Mouse (Mus musculus) adrenal gland, adult 18-20 months (tissue): ENCODE measurements around the gene Fam57b. TPM values are rescaled to one million over a fixed set of nuclear protein-coding genes. Genes with fewer than 3 reads are reported as not detected.
A peak's percentile ranks its signal among the peaks of the same experiment; 100 is the strongest.

Source experiments
- DNase-seq, 2 experiments: peaks; one replicate each; pipeline ENCODE4 v3.0.0; 2021 to 2022; ENCODE audit warnings: low spot score in 2 of 2
- total RNA-seq, 2 experiments: library from RNA; stranded (reverse); gene quantifications; 1 replicate in 1 of 2; 2 replicates in 1 of 2; pipeline ENCODE4 v1.2.3; 2021

The Fam57b gene
- total RNA-seq, 2 experiments from 2014 or later: 17.1 to 63.4 TPM

DNA sequence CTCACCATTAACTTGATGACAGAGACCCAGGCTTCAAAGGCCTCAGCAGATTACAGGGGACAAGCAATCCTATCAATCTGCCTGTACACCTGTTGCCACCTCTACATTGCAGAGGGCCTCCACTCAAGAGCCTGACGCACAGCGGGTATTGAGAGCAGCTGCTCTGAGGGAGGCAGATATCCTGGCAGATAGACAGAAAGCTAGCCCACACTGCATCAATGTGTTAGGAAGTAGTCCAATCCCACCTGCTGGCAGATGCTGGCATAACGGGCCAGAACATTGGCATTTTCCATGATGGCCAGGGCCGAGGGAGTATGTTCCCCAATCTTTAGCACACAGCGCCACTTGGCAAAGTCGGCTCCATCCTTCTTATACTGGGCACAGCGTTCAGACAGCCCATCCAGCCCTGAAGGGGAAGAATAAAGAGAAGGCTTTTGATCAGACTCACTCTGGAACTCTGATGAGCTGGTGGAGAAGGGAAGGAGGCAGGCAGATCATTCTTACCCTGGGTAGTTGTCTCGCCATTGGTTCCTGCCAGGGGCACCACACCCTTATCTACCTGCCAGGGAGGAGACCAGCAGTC lies 1.0 kb upstream of the Fam57b start:
- no peak for DNase-seq

DNA sequence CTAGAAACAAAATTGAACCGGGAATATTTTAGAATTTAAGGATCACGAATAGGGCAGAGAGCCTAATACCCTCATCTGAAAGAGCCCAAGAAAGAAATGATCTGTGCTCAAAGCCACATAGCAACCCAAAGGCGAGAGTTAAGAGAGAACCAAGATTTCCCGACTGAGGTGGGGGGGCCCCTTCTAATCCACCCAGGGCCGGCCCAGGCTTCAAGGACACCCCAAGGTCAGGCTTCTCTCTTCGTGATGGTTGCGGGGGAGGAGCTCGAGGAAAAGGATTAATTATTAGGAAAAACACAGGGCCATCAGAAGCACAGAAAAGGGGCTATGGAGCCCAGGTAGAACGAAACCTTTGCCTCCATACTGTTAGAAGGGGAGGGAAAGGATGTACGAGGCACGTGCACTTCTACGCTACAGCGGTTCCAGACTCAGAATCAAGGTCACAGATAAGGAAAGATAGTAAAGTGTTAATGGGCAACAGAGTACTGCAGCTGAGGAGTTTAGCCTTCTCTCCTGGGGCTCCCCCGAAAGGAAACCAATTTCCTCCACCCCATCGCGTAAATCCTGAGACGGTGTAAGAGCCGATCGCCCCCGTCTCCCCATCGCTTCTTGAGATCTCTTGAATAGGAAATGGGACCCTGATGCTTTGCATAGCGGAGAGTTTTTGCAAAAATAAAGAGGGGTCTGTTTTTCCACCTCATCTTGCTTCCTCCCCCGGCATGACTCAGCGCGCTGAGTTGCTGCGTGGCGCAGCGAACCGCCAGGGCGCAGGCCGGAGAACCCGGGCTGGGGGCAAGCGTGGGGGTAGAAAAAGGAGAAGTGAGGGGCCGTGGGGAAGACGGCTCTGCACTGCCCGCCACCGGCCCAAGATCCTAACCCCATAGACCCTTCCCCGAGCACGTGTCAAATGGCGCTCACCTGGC lies 920 bp downstream of the Fam57b start:
- no peak for DNase-seq

DNA sequence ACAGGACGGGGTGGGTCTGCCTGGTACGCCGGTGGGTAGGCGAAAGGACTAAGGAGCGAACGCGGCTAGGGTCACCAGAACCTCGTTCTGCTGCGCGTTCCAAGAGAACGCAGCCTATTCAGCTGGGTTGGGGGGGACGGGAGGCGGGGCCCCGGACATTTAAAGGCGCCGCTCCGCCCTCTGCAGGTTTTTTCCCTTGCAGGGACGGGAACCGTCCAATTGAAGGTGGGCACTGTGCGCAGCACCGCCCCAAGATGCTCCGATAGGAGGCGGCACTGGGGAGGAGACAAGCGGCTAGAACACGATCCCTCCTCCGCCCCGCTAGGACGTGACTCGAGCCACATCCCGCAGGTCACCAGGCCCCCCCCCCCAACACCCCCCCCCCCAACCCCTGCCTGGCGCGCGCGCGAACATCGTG lies 1.6 kb downstream of the Fam57b start:
- DNase-seq: peak; percentile 91 to 92

DNA sequence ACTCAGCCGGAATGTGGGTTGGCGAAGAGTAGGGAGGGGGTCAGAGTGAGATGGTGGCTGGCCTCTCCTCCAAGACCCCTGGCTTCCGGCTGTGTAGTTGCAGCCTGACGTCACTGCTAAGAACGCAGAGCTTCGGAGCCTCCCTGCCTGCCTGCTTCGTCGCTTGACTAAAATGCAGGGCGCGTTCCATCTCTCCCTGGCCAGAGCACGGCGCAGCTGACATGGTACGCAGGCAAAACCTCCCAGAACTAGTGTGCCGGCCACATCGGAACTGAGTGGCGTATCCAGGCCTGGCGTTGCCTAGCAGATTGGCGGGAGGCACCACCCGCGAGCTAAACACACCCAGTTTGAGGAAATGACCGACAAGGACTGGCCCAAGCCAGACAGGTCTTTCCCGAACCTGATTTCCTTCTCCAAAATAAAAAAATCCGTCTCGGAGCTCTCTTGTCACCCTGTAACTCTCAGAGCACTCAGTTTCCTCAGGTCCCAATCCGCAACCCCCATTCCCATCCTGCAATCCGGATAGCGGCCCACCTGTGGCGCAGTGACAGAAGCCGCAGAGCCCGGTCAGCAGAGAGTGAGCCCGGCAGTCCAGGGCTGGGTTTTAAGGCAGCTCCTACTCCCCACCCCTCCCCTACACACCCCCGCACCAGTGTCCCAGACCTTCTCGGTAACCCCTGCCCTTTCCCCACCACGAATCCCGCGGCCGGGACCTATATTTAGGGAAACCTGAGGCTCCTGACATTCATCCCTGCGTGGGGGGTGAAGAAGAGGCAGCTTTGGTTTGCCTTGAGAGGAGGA lies 2.2 kb downstream of the Fam57b start:
- DNase-seq: peak; percentile 64 to 71

DNA sequence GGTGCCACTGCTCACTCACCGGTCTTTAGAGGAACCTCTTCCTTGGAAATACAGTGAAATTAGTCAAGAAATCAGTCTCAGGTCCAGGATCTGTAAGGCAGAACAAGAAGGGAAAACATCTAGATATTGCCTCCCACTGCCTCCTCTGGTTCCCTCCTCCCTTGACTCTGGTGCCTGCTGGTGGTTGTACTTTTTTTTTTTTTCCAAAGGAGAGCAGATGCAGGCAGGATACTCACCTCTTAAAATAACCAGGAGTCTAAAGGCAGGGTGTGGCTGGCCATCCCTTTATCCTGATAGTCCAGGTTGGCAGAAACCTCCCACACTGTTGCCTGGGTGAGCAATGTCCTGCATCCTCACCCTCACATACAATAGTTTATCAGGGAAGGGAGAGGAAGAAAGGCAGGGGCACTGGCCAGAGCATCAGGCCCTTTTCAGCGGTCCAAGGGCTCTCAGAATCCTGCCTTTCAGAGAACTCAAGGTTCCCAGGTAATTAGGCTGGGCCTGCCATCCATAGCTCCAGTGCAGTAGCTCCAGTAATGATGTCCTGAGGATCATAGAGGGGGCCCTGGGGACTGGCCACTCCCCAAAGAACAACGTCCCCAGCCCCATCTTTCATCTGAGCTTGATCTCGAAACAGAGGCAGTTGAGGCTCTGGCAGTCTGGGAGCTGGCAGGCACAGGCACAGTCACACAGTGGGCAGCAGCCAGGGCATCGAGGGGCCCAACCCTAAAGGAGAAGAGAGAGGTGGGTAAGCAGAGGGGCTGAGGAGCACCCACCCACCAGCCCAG lies 3.0 kb downstream of the Fam57b start:
- DNase-seq: no peak

DNA sequence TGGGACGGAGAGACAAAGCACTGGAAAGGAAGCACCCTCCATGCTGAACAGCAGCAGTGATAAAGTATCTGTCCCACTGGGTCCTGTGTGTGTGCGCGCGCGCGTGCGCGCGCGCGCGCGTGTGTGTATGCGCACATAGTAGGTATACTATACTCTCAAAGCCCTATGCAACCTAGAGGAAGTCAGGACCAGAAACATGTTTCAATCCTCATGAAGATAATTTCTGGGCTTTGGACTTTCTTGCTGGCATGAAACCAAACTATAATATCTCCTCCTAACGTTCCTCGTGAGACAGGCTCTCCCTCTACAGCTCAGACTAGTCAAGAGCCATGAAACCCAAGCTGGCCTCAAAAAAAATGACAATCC lies 3.6 kb downstream of the Fam57b start:
- DNase-seq: no peak

DNA sequence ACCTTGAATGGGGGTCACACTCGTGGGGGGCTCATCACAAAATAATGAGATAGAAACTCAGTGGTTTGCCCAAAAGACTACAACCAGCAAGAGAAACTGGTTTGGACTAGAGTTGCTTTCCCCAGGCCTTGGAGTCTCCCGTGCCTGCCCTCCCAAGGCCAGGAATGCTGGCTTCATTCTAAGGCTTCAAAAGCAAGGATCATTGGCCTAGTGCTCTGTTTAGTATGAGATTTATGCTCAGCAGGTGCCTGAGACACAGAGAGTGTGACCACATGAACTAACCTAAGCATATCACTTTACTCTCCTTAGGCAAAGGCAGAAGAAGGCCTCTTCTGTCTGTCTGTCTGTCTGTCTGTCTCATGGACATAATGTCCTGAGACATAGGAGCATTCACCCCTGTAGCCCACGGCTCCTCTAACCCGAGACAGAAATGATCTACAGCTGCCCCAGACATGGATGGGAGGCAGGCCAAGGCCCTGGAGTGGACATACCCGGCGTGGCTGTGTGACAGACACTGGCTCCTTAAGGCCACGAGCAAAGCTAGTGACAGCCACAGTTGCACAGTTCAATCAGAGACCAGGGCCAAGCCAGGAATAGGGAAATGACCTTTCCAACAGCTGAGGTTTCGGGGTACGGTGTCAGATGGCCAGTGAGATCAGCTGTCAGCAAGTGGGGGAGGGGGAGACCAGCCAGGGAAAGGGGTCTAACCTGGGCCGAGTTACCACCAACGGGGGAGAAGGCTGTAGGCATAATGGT lies 4.8 kb downstream of the Fam57b start:
- no peak for DNase-seq

DNA sequence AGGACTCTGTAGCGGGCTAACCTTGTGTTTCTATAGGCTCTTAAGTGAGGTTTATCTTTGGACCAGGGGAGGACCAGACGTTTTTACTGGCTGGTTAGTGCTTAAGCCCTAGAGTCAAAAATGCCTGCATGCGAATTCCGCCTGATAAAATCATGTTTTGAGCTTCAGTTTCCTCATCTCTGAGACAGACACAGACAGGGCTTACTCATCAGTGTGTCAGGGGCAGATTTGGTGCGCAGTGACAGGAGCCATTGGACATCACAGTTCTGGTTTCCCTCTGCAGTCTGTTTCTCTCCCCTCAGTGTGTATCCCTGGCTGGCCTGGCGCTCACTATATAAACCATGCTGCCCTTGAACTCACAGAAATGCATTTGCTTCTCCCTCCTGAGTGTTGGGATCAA lies 5.7 kb downstream of the Fam57b start:
- no peak for DNase-seq

DNA sequence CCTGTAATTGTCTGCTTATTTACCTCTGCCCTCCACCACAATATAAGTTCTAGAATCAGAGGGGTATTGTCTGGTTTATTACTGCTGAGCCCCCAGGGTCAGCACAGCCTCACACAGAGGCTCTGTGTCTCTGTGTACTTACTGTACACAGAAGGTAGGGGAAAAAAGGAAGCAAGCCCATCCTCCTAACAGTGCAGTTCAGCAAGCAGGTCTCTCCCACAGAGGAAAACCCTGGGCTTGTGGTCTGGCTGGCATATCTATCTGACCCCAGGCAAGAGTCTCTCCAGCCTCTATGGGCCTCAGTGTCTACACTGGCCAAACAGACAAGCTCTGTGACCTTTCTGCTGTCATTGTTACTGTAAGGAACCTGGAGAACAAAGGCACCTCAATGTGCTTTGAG lies 6.3 kb downstream of the Fam57b start:
- peak in 1 of 2 experiments; percentile 14 for DNase-seq

DNA sequence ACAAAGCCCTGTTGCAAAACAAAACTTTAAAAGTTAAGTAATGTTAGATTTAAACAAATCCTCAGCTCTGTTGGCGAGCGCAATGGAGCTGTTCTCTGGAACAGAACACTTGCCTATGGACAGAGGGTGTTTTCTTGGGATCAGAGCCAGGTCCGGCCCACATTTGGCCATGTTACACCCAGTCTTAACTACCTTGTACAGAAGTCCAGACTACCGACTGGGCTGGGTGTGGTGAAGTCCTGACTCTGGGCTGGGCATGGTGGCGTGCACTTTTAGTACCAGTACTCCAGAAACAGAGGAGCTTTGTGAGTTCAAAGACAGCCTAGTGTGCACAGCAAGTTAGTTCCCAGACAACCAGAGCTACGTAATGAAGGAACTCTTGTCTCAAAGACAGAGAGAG lies 9.5 kb downstream of the Fam57b start:
- DNase-seq: no peak

DNA sequence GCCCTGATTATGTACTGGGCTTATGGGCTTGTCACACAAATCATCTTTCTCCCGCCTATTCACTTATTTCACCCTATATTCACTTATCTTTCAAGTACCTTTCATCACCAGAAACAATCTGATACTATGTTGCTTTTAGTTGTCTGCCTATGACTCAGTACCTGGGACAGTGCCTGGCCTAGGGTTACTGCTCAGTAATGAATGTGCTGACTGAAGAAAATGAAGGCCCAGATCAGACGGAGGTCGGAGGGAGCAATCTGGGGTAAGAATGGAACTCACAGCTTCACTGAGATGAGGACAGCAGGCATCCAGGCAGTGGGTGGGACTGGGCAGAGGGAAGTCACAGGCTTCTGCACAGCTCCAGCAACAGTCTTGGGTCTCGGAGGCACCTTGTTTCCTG lies 9.9 kb downstream of the Fam57b start:
- DNase-seq: no peak

DNA sequence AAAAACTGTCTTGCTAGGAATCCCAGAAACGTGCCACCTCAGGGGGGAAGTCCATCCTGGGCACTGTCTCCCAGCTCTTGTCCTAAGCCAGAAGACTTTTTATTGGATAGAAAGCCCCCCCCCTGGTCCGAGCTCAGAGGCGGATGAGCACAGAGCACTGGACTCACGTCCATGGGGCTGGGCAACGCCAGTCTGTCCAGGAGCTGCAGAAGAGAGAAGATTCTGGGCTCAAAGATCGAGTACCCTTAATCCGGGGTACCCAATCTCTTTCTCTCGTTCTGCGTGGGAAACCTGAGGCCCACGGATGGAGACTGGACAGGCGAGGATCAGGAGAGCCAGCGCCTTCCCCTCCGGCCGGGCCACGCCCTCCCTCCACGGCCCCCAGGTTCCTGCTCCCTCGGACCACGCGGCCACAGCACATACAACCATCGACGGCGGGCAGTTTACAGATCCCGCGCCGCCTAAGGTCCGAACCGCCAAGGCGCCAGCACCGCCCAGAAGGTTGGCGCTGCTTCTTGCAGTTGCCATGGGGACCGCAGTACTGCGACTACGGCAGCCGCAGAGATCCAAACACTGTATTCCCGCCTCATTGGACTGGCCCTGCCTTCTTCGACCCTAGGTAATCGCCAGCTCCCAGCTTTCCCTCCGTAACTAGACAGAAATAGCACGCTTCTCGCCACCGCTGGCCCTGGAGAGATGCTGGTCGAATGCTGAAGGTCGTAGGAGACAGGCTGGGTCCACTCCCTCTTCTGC lies 11.4 kb downstream of the Fam57b start:
- peak; percentile 73 to 76 for DNase-seq

DNA sequence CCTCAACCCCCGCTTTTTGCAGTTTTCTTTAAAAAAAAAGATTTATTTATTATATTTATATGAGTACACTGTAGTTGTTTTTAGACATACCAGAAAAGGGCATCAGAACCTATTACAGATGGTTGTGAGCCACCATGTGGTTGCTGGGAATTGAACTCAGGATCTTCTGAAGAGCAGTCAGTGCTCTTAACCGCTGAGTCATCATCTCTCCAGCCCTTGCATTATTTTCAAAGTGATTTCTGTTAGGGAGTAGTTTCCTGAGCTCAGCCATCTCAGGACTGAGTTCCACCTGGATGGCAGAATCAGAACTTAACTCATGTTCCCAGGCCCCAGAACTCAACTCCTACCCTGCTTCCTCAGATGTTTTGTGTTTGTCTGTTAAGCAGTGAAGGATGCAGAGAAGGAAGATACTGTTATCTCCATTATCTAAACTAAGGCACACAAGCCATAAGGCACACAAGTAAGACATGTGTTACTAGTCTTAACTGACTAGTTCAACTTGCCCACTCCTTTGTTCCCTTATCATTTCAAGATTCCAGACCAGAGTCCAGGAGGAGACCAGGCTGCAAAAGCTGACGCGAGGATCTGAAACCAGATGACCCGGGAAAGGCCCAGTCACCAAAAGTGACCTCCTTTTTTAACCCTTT lies 12.4 kb downstream of the Fam57b start:
- DNase-seq: no peak

DNA sequence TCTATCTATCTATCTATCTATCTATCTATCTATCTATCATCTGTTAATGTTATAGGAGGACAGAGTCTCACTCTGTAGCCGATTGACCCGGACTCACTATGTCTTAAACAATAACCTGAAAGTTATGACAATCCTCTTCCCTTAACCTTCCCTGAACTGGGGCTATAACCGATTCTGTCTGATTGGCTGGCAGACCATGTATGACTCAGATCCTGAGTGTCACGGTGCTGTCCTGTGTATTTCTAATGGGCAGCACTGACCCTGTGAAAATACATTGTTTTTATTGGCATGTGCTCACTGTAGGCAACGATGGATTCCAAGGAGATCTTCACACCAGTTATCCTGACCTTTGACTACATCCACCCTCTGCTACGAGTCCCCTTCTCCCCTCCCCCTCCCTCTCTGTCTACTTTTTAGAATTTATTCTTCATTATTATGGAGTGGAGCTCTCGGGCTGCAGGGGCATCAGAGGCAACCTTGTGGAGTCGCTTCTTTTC lies 18.3 kb downstream of the Fam57b start:
- DNase-seq: no peak

DNA sequence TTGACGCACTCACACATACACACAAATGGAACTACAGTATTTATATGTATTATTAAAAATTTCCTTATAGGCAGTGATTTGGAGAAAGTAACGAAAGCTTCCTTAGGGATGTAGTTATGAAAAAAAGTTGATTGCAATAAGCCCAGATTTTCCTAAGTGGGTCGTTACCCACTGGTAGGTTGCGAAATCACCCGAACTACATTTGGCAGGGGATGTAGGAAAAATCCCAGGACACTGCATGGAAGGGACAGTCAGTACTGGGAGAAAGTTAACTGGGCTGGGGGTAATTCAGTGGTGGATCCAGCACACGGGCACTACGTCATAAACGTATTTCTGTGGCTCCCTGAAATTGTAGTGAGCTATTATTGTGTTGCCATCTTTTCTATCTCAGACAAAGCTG lies 19.0 kb downstream of the Fam57b start:
- DNase-seq: no peak

DNA sequence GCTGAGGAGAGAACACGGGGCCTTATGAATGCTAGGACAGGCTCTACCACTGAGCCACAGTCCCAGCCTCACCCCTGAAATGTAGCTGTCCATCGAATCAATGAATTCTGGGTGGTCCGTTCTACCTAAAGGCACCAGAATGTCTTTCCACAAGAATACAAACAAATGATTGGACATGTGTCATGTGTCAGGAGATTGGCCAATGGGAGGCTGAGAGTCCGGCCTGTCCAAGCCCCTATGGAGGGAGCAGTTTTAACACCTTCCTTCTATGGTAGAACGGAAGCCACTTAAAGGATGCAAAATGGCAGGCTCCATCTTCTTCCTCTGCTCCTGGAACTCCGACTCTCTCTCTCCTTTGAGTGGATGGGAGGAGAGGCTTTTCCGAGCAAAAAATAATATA lies 20.1 kb downstream of the Fam57b start:
- no peak for DNase-seq

DNA sequence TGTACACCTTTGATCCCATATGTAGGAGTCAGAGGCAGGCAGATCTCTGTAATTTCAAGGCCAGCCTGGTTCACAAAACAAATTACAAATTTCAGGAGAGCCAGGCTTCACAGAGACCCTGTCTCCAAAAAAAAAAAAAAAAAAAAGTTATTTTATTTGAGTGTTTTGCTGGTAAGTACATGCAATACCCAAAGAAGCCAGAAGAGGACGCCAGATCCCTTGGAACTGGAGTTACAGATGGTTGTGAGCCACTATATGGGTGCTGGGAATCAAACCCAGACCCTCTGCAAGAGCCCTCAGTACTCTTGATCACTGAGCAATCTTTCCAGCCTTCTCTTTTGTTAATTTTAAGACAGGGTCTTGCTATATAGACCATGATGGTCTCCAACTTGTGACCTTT lies 21.4 kb downstream of the Fam57b start:
- DNase-seq: no peak

DNA sequence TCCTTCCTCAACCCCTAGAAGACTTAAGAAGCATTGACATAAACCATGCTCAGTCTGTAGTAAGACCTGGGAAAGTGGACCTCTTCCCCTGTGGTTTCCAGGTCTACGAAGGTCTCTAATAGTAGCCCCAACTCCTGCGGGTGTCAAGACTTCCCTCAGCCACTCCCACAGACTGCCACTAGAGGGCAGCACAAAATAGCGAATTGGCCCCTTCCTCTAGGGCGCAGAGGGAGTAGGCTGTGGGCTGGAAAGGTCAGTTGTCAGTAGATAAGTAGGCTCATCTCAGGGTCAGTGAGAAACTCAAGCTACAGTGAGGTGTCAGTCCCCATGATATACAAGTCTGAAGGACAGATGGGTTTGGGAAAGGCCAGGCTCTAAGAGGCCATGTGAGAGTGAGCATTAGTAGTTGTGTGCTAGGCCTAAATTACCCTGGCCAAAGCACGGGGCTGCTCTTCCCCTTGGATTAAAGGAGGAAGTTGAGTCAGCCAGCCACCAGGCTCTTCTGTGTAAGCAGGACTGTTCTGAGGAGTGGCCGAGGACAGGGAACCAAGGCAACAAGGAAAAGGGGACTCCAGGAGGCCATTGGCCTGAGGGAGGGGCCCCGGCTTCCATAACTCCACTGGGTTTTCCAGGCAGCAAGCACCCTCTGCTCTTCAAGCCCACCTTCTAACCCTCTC lies 24.5 kb downstream of the Fam57b start:
- peak; percentile 85 to 86 for DNase-seq
